ENCODE assay signal across 8 mouse cellular contexts in the genomic region with DNA sequence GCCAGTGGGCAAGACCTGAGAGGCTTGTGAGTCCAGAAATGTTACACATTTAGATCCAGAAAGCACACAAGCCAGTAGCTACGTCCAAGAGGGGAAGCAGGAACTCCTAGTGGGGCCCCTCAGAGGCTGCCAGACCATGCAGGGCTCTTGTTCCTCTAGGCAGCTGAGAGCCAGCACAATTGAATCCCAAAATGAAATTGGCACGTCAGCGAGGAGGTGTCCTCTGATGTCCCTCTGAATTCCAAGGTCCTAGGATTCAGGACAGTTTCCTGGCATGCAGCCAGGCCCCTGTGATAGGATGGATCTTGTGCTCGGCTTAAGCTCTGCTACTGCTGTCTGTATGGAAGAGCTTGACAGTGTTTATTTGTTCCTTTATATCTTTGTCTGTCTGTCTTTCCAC.
DNase-seq lines count a peak whose midpoint lies in the region.

No protein-coding gene starts in this region.

- intact Hi-C loops in heart, postnatal 25 days (cut with DNase I): loop anchor here (5.0 kb wide), 1 partner anchor 44 kb away; no protein-coding TSS in a partner anchor

- DNase-seq in layer of hippocampus, adult 11-12 months (ENCODE audit: low spot score): peak; percentile 23
- DNase-seq in layer of hippocampus, adult 8-10 months (ENCODE audit: low spot score in 2 of 2): no peak
- peak; percentile 81 for DNase-seq in adrenal gland, postnatal 10 days
- DNase-seq in cerebellum, postnatal 14 days: peak; percentile 86 to 90
- DNase-seq in heart, postnatal 25 days (ENCODE audit: low spot score): peak; percentile 59
- DNase-seq in thymus, postnatal 36 days: no peak
- no peak for DNase-seq in layer of hippocampus, postnatal 25 days (ENCODE audit: extremely low spot score in 1 of 2, low spot score in 1 of 2)
- no peak for DNase-seq in urinary bladder, postnatal 36 days (ENCODE audit: low spot score in 2 of 2)

Comparison
In these comparisons a context has a peak if more than half of its experiments do, and no peak if none do; other contexts are left out.
1. DNase-seq: peak in layer of hippocampus, adult 11-12 months (single experiment), adrenal gland, postnatal 10 days (single experiment), cerebellum, postnatal 14 days (2 of 2) and heart, postnatal 25 days (single experiment); none in layer of hippocampus, adult 8-10 months (0 of 2), thymus, postnatal 36 days (0 of 2), layer of hippocampus, postnatal 25 days (0 of 2) and urinary bladder, postnatal 36 days (0 of 2).